Comparison of ENCODE assay signal across 8 mouse cellular contexts in the genomic region with DNA sequence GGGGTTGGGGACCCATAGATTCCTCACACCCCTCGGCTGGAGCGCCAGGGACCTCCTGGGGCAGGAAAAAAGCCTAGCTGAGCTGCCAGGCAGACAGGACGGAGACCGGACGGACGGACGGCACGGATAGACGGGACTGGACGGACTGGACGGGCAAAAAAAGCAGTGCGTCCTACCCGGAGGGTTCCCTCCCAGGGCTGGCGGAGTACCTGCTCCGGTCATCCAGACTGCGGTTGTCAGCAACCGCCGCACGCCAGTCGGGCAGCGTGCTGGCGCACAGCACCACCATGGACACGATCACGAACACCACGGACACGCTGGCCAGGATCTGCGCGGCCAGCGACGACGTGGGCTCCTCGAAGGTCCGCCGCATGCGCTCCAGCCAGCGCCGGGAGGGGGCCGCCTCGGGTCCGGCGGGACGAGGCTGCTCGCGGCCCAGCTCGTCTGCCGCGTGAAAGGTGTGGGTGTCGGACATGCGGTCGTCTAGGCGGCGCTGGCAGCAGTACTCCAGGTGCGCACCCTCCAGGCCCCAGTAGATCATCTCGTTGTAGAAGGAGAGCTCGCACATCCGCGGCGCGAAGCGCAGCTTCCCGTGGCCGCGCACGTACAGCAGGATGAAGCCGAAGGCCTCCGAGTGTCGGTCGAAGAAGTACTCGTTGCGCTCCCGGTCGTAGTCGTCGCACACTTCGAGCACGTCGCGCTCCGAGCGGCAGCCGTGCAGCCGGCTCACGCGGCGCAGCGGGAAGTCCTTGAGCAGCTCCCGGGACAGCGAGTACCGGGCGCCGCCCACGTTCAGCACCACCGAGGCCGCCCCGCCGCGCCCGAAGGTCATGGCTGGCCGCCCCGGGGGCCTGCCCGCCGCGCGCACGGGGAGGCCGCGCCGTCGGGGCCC. TPM values are rescaled to one million over a fixed set of nuclear protein-coding genes. Genes with fewer than 3 reads are reported as not detected.
A peak's percentile ranks its signal among the peaks of the same experiment; 100 is the strongest.
DNase-seq lines count a peak whose midpoint lies in the region; ATAC-seq and TF ChIP-seq lines count a peak whose summit lies in the region.

No protein-coding gene starts in this region.

- H3K27me3 ChIP-seq in embryonic facial prominence, embryonic 11.5 days (ENCODE audit: control insufficient read depth, insufficient read depth, low read length), result peaks cover 42% of the 10 kb centered on the region
- peaks cover 73% of the 10 kb centered on the region for H3K27me3 ChIP-seq in hindbrain, embryonic 13.5 days
- H3K27me3 ChIP-seq in limb, embryonic 12.5 days, result peaks cover 80% of the 10 kb centered on the region
- peaks cover 90% of the 10 kb centered on the region for H3K27me3 ChIP-seq in midbrain, embryonic 12.5 days
- peaks cover 21% of the 10 kb centered on the region for H3K27me3 ChIP-seq in spleen, adult 2 months (ENCODE audit: control insufficient read depth, insufficient read depth, low read length)

- peak overlapping the region; percentile 50 for H3K9ac ChIP-seq in embryonic facial prominence, embryonic 11.5 days (replicated peaks; ENCODE audit: low read length)
- H3K9ac ChIP-seq in hindbrain, embryonic 13.5 days, result peak overlapping the region; percentile 76
- peak overlapping the region; percentile 62 for H3K9ac ChIP-seq in limb, embryonic 12.5 days (replicated peaks)
- H3K9ac ChIP-seq in midbrain, embryonic 12.5 days (replicated peaks), result peak overlapping the region; percentile 53; the same call in 1 of the 2 replicates

- H3K9me3 ChIP-seq in embryonic facial prominence, embryonic 11.5 days (replicated peaks; ENCODE audit: control insufficient read depth, low read length), result no peaks in the 10 kb centered on the region
- H3K9me3 ChIP-seq in hindbrain, embryonic 13.5 days, result no peaks in the 10 kb centered on the region
- no peaks in the 10 kb centered on the region for H3K9me3 ChIP-seq in limb, embryonic 12.5 days
- H3K9me3 ChIP-seq in midbrain, embryonic 12.5 days, result no peaks in the 10 kb centered on the region

- peaks cover 9% of the 10 kb centered on the region for H3K4me1 ChIP-seq in embryonic facial prominence, embryonic 11.5 days (ENCODE audit: control insufficient read depth, insufficient read depth, low read length)
- H3K4me1 ChIP-seq in hindbrain, embryonic 13.5 days (replicated peaks), result peaks cover 32% of the 10 kb centered on the region
- H3K4me1 ChIP-seq in limb, embryonic 12.5 days (replicated peaks), result peaks cover 27% of the 10 kb centered on the region
- peaks cover 25% of the 10 kb centered on the region for H3K4me1 ChIP-seq in midbrain, embryonic 12.5 days
- H3K4me1 ChIP-seq in spleen, adult 2 months (ENCODE audit: control insufficient read depth, insufficient read depth, insufficient read length), result peaks cover 14% of the 10 kb centered on the region

- no peaks in the 10 kb centered on the region for H3K36me3 ChIP-seq in embryonic facial prominence, embryonic 11.5 days (replicated peaks; ENCODE audit: control insufficient read depth, insufficient read depth, low read depth, low read length)
- H3K36me3 ChIP-seq in hindbrain, embryonic 13.5 days, result no peaks in the 10 kb centered on the region
- no peaks in the 10 kb centered on the region for H3K36me3 ChIP-seq in limb, embryonic 12.5 days
- H3K36me3 ChIP-seq in midbrain, embryonic 12.5 days, result no peaks in the 10 kb centered on the region
- H3K36me3 ChIP-seq in spleen, adult 2 months (ENCODE audit: control insufficient read depth, insufficient read depth, low read length), result no peaks in the 10 kb centered on the region

- peak overlapping the region; percentile 54 for H3K4me3 ChIP-seq in embryonic facial prominence, embryonic 11.5 days (ENCODE audit: low read depth, low read length)
- peak overlapping the region; percentile 58 for H3K4me3 ChIP-seq in hindbrain, embryonic 13.5 days
- peak overlapping the region; percentile 60 for H3K4me3 ChIP-seq in limb, embryonic 12.5 days (replicated peaks)
- H3K4me3 ChIP-seq in midbrain, embryonic 12.5 days, result peak overlapping the region; percentile 56
- H3K4me3 ChIP-seq in spleen, adult 2 months (ENCODE audit: extremely low read depth, insufficient read depth, insufficient read length), result peak overlapping the region; percentile 60

- peak; percentile 10 to 12 for DNase-seq in lung, adult 18-20 months
- no peak for DNase-seq in lung, postnatal 25 days (ENCODE audit: low spot score)
- DNase-seq in embryonic facial prominence, embryonic 11.5 days (ENCODE audit: low spot score), result no peak
- DNase-seq in spleen, adult 2 months (ENCODE audit: low read depth in 1 of 2, low spot score in 2 of 2), result peak in 1 of 2 experiments; percentile 8
- no peak for DNase-seq in c-Kit-positive CD71-positive TER-119-positive erythroid progenitor cells, embryonic 14.5 days (ENCODE audit: low spot score)

- H3K27ac ChIP-seq in embryonic facial prominence, embryonic 11.5 days (replicated peaks; ENCODE audit: low read depth, low read length), result no peak overlapping the region
- H3K27ac ChIP-seq in hindbrain, embryonic 13.5 days, result no peak overlapping the region
- no peak overlapping the region for H3K27ac ChIP-seq in limb, embryonic 12.5 days
- H3K27ac ChIP-seq in midbrain, embryonic 12.5 days (replicated peaks), result no peak overlapping the region
- no peak overlapping the region for H3K27ac ChIP-seq in spleen, adult 2 months (ENCODE audit: insufficient read depth, low read length)

- no peak for TF ChIP-seq POLR2A in spleen, adult 2 months (IDR thresholded peaks at IDR 0.05; ENCODE audit: low read depth, low read length)

- no peak for TF ChIP-seq CTCF in spleen, adult 2 months (IDR thresholded peaks at IDR 0.05; ENCODE audit: extremely low read depth, insufficient read depth, insufficient read length, insufficient replicate concordance)

- 1% methylated on average over 103 of the region's 109 CpGs for WGBS in embryonic facial prominence, embryonic 11.5 days
- 2% methylated on average over 107 of the region's 109 CpGs for WGBS in hindbrain, embryonic 13.5 days
- WGBS in limb, embryonic 12.5 days, result 4% methylated on average over 107 of the region's 109 CpGs
- WGBS in midbrain, embryonic 12.5 days, result 2% methylated on average over 98 of the region's 109 CpGs
- WGBS in spleen, adult 2 months, result 6% methylated on average over 105 of the region's 109 CpGs

- H3K4me2 ChIP-seq in embryonic facial prominence, embryonic 11.5 days (ENCODE audit: low read depth, low read length), result peak overlapping the region; percentile 94
- peak overlapping the region; percentile 86 for H3K4me2 ChIP-seq in hindbrain, embryonic 13.5 days
- H3K4me2 ChIP-seq in limb, embryonic 12.5 days, result peak overlapping the region; percentile 93
- H3K4me2 ChIP-seq in midbrain, embryonic 12.5 days (replicated peaks), result peak overlapping the region; percentile 84

- ATAC-seq in embryonic facial prominence, embryonic 11.5 days (replicated peaks; ENCODE audit: insufficient number of reproducible peaks, low FRiP score, low TSS enrichment, low read depth), result no peak
- peak; percentile 22; the same call in 1 of the 2 replicates for ATAC-seq in hindbrain, embryonic 13.5 days (ENCODE audit: low FRiP score)
- ATAC-seq in limb, embryonic 12.5 days (ENCODE audit: insufficient number of reproducible peaks, insufficient read depth, low FRiP score, low TSS enrichment, low read depth), result no peak; the same call in 1 of the 2 replicates
- peak; percentile 27 for ATAC-seq in midbrain, embryonic 12.5 days (ENCODE audit: low FRiP score, low read depth)

RNA-seq across cellular contexts. Expression of gene Kcng3, which starts 0.7 kb away (rescaled TPM):
- polyA plus RNA-seq in embryonic facial prominence, embryonic 11.5 days (2014; fragmentation: Nextera tagmentation; extraction: Ambion mirVana), result not detected in 2 replicates
- 0.08 TPM in 1 of 2 replicates, not detected in the other for polyA plus RNA-seq in hindbrain, embryonic 13.5 days (2015; fragmentation: Nextera tagmentation; extraction: Ambion mirVana)
- not detected in 2 replicates for polyA plus RNA-seq in limb, embryonic 12.5 days (2016; fragmentation: Nextera tagmentation; extraction: Ambion mirVana)
- 0.14 TPM in 1 of 2 replicates, not detected in the other for polyA plus RNA-seq in midbrain, embryonic 12.5 days (2016; fragmentation: Nextera tagmentation; extraction: Ambion mirVana)
- polyA plus RNA-seq in spleen, adult 2 months (2012; rRNA removed), result 0.51 and 0.79 TPM in 2 replicates

Comparison
In these comparisons a context has a peak if more than half of its experiments do, and no peak if none do; other contexts are left out.
1. DNase-seq: peak in lung, adult 18-20 months (2 of 2); none in lung, postnatal 25 days (single experiment), embryonic facial prominence, embryonic 11.5 days (single experiment) and c-Kit-positive CD71-positive TER-119-positive erythroid progenitor cells, embryonic 14.5 days (single experiment).
2. ATAC-seq: peak in hindbrain, embryonic 13.5 days (single experiment) and midbrain, embryonic 12.5 days (single experiment); none in embryonic facial prominence, embryonic 11.5 days (single experiment) and limb, embryonic 12.5 days (single experiment).
3. Peak in every context shown above with its lines, with median percentiles within 50 percentile points of each other: H3K4me2 ChIP-seq, H3K4me3 ChIP-seq and H3K9ac ChIP-seq.